Mouse (Mus musculus) gastrocnemius, postnatal 10 days (tissue): ENCODE measurements around the gene Zwilch. TPM values are rescaled to one million over a fixed set of nuclear protein-coding genes. Genes with fewer than 3 reads are reported as not detected.
"Not testable (repeated sequence)": the region's sequence is repeated elsewhere in the genome, so short reads cannot be mapped to it uniquely, and the experiment has no call there.

Experiments
- DNase-seq: peaks from one replicate; pipeline ENCODE4 v3.0.0; 2021; ENCODE audit warnings: mixed read lengths
- total RNA-seq, 2 experiments: library from RNA; stranded (reverse); gene quantifications; 2 replicates each; pipeline ENCODE4 v1.2.3; 2021

Zwilch gene
- total RNA-seq, 2 experiments from 2014 or later = 3.1 to 5.3 TPM

DNA sequence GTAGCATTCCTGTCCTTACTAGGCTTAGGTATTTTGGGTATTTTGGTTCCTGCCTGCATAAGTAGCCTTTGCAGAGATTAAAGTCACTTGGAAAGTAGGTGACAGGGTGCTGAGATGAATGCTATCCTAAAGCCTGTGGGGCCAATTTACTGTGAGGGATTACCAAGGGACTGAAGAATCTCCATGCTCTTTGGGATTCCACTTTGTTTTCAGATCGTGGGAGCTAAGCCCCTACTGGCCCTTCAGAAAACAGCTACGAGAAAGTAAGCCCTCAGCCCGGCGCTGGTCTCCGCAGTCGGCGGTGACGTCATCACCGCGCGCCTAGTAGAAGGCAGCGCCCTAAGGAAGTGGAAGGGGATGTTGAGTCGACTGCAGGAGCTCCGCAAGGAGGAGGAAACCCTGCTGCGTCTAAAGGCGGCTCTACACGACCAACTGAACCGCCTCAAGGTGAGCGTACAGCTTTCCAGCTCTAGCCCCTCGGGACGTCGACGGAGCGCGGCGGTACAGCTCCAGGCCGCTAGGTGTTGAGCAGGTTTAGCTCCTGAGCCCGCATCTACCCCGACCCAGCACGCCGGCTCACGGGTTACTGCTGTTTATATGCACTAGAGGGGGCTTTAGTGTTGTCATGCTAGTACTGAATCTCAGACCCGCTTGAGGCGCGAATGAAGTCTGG is 6.2 kb upstream of the Zwilch start, which contains the start of gene Snapc5:
TSS of gene Snapc5 (plus strand) at position 301 of the 673 bp plus-strand sequence.
- peak; percentile 91 for DNase-seq

DNA sequence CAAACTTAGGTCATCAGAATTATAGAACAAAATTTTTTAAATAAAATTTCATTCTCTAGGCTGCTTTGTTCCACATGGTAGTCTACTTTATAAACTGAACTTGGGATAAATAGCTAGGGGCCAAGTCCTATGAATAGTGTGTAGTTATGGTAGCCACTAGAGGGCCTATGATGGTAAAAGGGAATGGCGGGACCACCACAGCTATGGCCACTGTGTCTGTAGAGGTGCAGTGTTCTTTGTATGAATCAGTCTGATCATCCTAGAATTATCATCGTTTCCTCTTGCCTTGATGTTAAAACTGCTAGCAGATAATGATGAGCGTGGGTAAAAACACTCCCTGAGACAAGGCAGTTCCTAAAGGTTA is 5.7 kb upstream of the Zwilch start:
- DNase-seq = no peak

DNA sequence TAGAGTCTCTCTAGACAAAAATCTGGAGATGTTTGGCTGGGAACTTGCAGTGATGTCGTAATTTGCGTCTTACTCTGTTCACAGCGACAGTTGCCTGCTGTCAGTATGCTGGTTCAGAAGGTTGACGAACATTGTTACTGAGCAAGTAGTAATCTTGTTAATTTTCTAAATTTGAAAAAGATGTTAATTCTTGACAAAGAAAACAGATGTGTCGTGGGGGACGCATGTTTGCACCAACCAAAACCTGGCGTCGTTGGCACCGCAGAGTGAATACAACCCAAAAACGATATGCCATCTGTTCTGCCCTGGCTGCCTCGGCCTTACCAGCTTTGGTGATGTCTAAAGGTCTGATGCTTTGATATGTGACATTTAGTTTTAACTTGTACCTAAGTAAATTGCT is 2.5 kb upstream of the Zwilch start:
- no peak for DNase-seq

DNA sequence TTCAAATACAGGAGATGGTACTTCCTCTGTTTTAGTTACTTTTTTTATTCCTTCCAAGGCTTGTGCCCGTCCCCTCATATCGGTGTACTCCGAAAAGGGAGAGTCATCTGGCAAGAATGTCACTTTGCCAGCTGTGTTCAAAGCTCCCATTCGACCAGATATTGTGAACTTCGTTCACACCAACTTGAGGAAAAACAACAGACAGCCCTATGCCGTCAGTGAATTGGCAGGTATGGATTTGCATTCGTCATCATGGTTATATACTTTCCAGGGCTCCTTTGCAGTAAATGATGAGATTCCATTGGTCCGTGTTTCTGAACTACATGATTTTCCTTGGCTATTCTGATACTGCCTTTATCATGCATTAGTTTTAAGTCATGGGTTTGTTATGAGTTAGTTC is 1.9 kb upstream of the Zwilch start:
- no peak for DNase-seq

DNA sequence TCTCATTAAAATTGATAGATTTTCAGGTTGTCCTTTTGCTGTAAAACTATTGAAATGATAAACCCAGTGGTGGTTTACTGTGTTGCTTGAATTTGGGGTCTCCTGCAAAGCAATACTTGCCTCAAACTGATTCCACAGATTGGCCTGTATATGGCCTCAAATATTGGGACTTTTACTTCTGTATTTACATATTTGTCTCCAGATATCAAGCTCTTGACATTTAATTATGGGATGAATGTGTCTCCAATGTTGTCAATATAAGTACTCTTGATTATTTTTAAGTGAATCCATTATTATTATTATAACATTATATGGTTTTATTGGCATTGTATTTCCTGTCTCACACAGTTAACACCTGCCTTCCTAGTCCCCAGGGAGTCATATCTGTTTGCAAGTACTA is 1.4 kb upstream of the Zwilch start:
- no peak for DNase-seq

DNA sequence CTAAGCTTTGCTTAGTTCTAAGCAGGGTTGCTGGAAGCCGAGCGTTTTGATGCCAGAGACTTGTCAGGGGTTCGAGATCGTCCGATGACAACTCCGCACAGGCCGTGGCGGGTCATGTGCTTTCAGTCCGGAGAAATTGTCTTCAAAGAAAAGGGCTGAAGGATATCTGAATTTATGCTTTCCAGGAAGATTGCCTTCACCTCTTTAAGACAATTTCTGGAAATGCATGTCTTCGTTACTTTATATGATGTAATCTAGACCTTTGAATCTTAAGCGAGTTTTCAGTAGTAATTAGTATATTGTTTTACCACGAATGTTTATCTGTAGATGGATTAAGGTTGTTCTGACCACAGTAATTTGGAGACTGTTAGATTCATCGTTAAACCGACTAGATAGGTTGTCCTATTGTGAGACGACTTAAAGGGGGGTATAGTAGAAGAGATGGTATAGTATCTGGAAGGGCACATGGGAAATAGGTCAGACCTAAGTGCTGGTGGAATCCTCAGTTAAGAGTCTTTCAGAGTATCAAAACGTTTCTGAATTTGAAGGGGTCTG is 839 bp upstream of the Zwilch start:
- DNase-seq = no peak

DNA sequence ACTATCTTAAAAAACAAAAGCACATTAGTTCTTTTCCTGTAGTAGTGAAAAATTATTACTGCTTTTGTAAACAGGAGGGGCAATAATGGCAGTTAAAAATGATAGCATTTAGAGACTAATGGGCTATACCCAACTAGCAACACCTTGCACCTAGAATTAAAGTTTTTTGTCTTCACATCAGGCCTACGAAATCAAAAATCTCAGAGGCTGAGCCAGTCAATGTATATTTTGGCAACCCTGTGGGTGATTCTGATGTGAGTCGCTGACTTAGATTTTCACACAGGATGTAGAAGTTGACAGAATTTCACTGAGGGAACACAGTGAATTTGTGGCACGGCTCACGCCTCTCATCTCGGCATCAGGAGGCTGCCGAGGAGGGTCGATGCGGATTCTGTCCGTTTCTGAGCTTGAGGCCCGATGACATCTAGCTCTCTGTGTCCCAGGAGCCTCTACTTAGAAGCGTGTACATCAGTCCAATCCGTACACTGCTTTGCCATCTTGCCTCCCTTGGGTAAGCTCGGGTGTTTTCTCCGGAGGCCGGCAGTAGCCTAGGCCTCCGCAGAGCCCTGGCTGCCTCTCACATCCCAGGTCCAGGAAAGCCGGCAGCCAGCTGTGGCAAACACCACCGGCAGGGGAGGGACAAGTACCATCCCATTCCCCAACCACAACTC is 624 bp downstream of the Zwilch start:
- no peak for DNase-seq

DNA sequence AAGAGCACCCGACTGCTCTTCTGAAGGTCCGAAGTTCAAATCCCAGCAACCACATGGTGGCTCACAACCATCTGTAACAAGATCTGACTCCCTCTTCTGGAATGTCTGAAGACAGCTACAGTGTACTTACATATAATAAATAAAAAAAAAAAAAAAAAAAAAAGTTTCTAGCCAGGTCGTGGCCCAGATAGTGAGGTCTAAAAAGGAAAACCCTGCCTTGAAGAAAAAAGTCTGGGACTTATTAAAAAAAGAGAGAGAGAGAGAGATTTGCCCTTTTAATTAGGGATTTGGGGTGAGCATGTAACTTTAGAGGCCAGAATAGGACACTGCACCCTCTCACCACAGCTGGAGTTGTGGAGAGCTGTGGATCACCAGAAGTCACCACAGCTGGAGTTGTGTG is 2.9 kb downstream of the Zwilch start:
- not testable (repeated sequence) for DNase-seq

DNA sequence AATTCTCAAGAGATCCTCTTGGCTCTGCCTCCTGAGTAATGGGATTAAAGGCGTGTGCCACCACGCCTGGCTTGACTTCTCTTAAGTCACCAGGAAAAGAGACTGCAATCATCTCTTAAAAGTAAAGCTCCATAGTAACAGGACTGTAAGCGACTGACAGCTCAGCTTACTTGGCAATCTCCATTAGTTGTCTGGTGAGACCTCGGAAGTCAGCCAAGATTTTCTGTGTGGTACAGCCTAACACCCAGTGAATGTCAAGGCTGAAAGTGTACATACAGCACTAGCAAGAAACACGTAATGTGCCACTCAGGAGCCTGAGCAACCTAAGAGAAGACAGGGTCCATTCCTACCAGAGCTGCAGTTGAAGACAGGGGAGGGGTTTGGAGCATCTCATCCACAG is 12.4 kb downstream of the Zwilch start:
- no peak for DNase-seq

DNA sequence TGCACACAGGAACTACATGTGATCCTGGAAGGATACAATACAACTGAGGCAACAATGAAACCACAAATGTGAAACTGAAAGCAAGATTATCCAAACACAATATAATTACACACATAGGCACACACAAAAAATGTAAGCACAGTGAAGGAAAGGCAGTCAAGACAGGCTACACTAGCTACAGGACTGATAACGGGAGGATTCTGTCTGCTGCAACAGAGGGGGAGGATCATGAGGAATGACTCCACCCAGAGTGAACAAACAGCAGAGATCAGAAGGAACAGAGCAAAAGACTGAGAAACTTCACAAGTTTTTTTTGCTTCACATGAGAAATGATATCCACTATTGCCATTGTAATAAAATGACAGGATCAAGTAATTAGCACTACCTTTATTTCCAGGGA is 16.3 kb downstream of the Zwilch start:
- no peak for DNase-seq

DNA sequence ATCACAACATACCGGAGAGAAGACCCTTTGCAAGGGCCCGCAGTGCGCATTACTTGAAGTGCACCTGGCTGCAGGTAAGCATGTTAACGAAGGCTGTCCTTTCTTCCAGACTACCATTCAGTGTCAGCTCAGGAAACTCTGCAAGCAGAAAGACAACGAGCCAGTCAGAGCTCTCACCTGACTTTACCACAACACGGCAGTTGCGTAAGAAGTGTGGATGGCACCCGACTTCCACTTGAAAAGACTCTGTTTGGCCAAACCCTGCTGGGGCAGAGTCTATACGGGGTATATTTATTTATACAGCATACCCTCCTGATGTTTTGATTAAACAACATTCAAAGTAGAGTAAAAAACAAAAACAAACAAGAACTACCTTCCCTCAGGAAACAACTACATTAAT is 33.0 kb downstream of the Zwilch start:
- DNase-seq = no peak

DNA sequence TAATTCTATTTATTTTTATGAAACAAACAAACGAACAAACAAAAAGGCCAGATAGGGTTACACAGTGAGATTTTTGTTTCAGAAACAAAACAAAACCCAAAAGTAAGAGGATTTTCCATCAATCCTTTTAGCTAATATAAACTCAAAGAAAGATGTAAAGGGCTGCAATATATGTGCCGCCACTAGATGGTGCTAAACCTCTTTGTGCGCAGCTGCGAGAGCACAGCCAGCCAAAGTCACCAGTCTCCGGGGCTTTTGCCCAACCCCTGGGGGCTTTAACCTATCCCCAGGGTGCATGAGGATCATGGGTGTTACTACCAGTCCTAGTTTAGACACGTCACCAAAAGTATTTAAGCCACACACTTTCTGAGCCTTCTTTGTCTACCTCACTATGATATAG is 34.0 kb downstream of the Zwilch start:
- peak; percentile 60 for DNase-seq

DNA sequence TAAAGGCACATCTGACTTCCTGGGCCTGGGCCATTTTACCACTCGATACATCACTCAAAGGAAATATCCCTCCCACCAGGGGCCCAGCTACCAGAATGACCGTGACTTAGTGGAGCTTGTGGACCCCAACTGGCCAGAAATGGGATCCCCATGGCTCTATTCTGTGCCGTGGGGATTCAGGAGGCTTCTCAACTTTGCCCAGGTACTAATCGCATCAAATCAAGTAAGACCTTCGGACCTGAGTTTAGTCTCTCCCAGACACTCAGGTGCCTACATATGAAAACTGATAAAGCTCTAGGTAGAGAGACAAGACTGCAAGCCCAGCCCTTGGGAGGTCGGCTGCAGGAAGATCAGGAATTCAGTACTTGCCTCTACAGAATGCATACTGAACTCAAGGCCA is 41.3 kb downstream of the Zwilch start:
- DNase-seq = no peak

DNA sequence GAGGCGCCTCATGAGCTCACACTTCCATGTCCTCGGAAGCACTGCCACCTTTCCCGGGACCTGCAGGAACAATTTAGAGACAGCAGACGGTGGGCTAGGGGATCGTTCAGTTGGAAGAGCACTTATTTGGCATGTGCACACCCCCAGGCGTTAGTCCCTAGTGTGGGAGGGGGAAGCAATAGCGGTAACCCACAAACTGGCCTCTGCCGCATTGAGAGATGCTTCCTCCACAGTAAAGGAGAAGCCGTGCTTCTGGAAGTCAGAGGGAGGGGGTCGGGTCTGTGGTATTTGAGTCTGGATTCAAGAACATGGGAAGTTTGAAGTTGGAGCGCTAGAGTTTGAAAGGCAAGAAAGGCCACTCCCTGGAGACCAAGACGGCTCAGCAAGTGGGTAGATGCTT is 46.8 kb downstream of the Zwilch start:
- DNase-seq = no peak

DNA sequence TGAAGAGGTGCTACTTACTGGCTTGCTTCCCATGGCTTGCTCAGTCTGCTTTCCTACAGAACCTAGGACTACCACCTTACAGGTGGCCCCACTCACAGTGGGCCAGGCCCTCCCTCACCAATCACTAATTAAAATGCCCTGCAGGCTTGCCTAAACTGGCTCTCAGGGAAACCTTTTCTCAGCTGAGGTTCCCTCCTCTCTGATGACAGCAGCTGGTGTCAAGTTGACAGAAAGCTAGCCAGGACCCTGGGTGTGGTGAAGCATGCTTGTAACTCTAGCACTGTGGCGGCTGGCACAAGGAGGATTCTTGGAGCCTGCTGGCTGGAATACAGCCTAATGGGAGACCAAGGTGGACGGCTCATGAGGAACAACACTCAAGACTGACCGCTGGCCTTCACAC is 47.6 kb downstream of the Zwilch start:
- DNase-seq = peak; percentile 46

DNA sequence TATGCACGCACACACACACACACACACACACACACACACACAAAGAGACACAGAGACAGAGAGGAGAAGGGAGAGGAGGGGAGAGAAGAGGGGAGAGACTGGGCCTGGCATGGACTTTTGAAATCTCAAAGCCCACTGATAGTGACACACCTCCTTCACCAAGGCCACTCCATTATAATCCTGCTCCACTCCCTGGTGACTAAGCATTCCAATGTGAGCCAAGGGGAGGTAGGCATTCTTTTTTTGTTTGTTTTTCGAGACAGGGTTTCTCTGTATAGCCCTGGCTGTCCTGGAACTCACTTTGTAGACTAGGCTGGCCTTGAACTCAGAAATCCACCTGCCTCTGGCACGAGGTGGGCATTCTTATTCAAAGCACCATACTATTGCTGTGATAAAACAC is 48.1 kb downstream of the Zwilch start:
- not testable (repeated sequence) for DNase-seq

DNA sequence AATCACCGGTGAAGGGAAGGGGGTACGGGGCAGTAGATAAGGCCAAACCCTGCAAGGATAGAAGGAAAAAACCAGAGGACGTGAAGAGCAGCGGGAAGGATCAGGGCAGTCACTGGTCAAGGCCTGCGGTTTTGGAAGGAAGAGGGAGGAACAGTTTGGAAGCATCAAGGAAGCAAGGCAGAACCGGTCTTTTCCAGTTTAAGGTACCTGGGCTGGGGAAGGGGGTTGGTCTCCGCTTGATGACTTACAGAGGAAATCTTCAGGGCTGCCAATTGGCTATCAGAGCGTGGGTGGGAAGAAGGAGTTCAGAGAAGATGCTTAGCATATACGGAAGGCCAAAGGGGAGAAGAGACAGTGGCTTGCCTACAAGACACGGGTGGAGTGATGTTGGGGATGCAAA is 50.3 kb downstream of the Zwilch start:
- DNase-seq = no peak

DNA sequence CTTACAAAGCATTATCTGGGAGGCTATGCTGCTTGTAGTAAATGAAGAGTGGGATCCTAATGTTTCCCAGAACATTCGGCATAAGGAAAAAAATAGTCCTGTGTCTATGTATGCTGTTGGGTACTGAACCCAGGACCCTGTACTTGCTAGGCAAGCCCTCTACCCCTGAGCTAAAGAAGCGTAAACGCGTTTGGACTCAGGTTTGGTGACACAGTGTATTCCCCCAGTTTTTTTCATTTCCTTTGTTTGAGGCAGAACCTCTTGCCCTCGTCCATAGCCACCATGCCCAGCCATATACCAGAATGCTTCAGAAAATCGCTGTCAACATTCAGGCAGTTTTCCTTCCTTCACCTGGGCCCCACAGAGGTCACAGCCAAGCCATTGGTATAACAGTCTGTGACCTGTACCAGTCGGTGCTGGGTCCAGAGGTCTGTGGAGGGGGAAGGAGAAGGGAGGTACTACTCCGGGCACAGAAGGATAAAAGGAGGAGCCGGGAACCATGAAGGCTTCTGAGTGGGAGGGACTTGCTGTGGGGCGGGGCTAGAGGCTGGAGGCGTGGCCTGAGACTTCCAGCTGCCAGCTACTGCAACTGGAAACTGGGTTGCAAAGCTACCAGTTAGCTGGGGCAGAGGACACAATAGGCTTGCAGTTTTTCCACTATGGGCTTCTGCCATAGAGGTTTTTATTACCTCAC is 52.2 kb downstream of the Zwilch start:
- DNase-seq = peak; percentile 29

DNA sequence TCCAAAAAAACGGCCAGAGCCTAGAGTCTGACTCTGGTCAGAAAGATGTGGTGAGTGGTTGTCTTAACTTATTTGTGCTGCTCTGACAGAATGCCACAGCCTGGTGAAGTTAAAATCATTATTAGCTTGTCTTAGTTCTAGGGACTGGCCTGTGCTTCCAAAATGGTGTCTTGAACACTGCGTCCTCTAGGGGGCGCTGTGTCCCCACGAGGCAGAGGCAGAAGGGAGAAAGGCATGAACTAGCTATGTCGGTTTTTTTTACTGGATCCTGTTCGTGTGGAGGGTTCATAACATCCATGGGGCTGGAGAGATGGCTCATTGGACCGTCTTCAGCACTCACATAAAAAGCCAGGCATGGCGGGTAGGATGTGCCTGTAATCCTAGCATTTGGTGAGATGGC is 53.0 kb downstream of the Zwilch start:
- DNase-seq = peak; percentile 64

DNA sequence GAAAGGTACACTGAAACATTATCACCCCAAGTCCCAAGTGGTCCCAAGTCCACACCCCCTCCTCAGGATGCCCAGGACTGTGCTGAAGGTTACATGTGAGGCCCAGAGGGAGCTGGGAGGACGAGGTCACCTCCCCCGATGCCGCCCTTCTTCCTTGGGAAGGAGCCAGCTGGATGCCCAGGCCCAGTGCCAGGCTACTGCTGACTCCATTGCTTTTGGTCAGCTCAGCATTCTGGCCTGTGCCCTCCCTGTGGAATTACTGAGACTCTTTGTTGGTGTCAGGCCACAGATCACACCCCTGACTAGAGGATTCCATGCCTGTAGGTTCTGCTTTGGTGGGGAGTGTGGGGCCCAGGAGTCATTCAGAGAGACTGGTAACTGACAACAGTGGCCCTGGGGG is 56.0 kb downstream of the Zwilch start, which contains the start of gene Lctl:
TSS of gene Lctl (plus strand) at position 272 of the 400 bp plus-strand sequence.
- DNase-seq = peak; percentile 40

DNA sequence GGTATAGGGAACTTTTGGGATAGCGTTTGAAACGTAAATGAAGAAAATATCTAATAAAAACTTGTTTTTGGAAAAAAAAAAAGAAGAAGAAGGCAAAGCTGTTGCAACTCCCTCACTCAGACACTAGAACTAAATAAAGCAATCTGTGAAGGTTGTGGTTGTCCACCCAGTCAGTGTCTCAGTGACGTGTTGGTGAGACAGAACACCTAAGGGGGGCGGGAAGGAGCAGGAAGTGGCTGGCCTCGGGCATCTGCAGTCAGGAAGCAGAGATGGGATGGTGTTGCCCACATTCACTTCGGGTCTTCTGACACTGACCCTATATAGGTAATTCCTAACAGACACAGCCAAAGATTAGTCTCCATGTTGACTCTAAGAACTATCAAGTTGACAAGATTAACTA is 57.1 kb downstream of the Zwilch start:
- no peak for DNase-seq

DNA sequence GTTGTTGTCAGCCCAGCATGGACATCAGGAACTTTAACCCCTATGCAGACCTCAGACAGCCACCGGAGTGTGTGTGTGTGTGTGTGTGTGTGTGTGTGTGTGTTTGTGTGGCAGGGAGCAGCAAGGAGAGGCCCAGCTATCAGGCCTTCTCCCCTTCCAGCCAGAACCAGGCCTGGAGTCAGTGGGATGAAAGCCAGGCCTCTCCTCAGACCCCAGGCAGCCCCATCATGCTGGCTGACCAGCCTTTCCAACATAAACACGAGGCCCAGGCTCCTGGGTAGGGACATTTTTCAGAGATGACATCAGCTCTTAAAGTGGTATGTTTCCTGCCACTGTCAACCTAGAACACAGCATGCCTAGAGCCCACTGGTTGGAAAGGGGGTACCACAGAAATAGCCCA is 58.3 kb downstream of the Zwilch start:
- DNase-seq = no peak

DNA sequence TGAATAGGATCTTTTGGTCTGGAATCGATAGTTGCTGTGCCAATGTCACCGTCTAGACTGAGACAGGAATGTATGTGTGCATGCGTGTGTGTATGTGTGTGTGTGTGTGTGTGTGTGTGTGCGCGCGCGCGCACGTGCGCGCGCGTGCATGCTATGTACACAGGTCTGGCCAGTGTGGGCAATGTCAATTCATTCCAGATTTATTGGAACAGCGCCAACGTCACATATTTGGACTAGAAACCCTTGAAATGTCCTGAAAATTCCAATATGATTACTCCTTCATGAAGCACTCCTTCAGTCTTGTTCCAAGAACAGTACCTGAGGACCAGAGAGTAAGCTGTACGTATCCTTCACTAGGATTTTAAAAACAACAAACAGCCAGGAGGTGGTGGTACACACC is 62.4 kb downstream of the Zwilch start:
- no peak for DNase-seq
